Mouse (Mus musculus): ENCODE results near the gene Agap2. TPM values are rescaled to one million over a fixed set of nuclear protein-coding genes. Genes with fewer than 3 reads are reported as not detected.

Agap2 gene
- polyA plus RNA-seq, 1 experiment from 2014 or later: 0.26 TPM

DNA sequence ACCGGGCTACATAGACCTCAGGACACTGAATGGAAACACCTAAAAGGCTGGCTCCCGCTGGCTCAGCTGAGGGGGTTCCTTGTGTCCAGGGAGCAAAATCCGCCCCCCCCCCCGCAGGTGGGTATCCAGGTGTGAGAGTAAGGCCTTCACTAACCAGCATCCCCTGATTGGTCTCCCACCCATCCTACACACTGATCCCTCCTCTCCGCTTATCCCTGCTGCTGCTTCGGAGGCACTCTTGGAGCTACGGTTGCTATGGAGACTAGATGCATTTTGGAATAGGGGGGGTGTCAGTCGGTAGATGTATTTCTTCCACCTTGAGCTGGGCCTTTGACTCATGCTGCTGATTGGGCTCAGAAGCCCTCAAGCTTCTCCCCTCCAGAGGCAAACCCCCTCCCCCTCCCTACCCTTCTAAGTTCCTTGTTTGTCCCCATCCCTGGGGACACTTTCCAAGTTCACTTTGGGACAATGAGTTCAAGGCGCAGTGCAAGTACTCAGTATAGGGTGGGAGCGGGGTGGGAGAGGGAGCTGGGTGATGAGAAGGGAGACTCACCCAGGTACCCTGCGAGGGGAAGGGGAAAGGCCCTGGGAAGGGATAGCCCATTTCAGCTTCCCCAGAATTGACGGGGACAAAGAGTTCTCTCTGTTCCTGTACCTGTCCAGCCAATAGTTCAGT lies 3.1 kb downstream of the Agap2 start:
- peaks cover 79% of the 10 kb centered on the region for H3K27me3 ChIP-seq (replicated peaks; ENCODE audit: control insufficient read depth, insufficient read depth, low read length)
- no peak overlapping the region for H3K27ac ChIP-seq (ENCODE audit: low read depth)
- no peaks in the 10 kb centered on the region for H3K36me3 ChIP-seq (ENCODE audit: control insufficient read depth, insufficient read depth, low read length)
- WGBS: 5% methylated on average over 12 of the region's 12 CpGs
- H3K9me3 ChIP-seq (ENCODE audit: control insufficient read depth, low read length): no peaks in the 10 kb centered on the region
- no peak overlapping the region for H3K9ac ChIP-seq (ENCODE audit: low read length)
- no peak for DNase-seq (ENCODE audit: low spot score)
- peak overlapping the region; percentile 42; the same call in 1 of the 2 replicates for H3K4me3 ChIP-seq (ENCODE audit: low read depth, low read length)
- H3K4me2 ChIP-seq (ENCODE audit: low read length): peak overlapping the region; percentile 92
- no peak for ATAC-seq (replicated peaks; ENCODE audit: low FRiP score, low TSS enrichment, low read depth)
- peaks cover 27% of the 10 kb centered on the region for H3K4me1 ChIP-seq (replicated peaks; ENCODE audit: control insufficient read depth, insufficient read depth, low read length)

- Histone ChIP-seq H3K36me3 (ENCODE audit: control insufficient read depth, insufficient read depth, low read length) (no peaks in the 10 kb centered on the region), H3K27ac (ENCODE audit: low read depth) (no peak overlapping the region), H3K4me2 (ENCODE audit: low read length) (peak overlapping the region; percentile 92), H3K4me3 (ENCODE audit: low read depth, low read length) (peak overlapping the region; percentile 42), H3K27me3 (replicated peaks; ENCODE audit: control insufficient read depth, insufficient read depth, low read length) (peaks cover 87% of the 10 kb centered on the region), H3K4me1 (replicated peaks; ENCODE audit: control insufficient read depth, insufficient read depth, low read length) (peaks cover 27% of the 10 kb centered on the region), H3K9me3 (ENCODE audit: control insufficient read depth, low read length) (no peaks in the 10 kb centered on the region), H3K9ac (ENCODE audit: low read length) (peak overlapping the region; percentile 33)
- DNase-seq (ENCODE audit: low spot score) (peak; percentile 80), ATAC-seq (replicated peaks; ENCODE audit: low FRiP score, low TSS enrichment, low read depth) (peak; percentile 36; the same call in 1 of the 2 replicates)
- WGBS: under 1% methylated on average over 42 of the region's 49 CpGs
These were observed 3.8 kb downstream of the Agap2 start for GRCm38 (mm10) chr10:127078677-127079575.

GRCm38 (mm10) chr10:127079665-127080391 lies 4.7 kb downstream of the Agap2 start:
- peaks cover 89% of the 10 kb centered on the region for H3K27me3 ChIP-seq (replicated peaks; ENCODE audit: control insufficient read depth, insufficient read depth, low read length)
- H3K9me3 ChIP-seq (ENCODE audit: control insufficient read depth, low read length): no peaks in the 10 kb centered on the region
- H3K36me3 ChIP-seq (ENCODE audit: control insufficient read depth, insufficient read depth, low read length): no peaks in the 10 kb centered on the region
- H3K4me1 ChIP-seq (replicated peaks; ENCODE audit: control insufficient read depth, insufficient read depth, low read length): peaks cover 27% of the 10 kb centered on the region
- H3K4me2 ChIP-seq (ENCODE audit: low read length): peak overlapping the region; percentile 92
- 3% methylated on average over 63 of the region's 70 CpGs for WGBS
- peak; percentile 68 for DNase-seq (ENCODE audit: low spot score)
- ATAC-seq (replicated peaks; ENCODE audit: low FRiP score, low TSS enrichment, low read depth): no peak; the same call in 1 of the 2 replicates
- no peak overlapping the region for H3K27ac ChIP-seq (ENCODE audit: low read depth)
- peak overlapping the region; percentile 33 for H3K9ac ChIP-seq (ENCODE audit: low read length)
- H3K4me3 ChIP-seq (ENCODE audit: low read depth, low read length): peak overlapping the region; percentile 42

DNA sequence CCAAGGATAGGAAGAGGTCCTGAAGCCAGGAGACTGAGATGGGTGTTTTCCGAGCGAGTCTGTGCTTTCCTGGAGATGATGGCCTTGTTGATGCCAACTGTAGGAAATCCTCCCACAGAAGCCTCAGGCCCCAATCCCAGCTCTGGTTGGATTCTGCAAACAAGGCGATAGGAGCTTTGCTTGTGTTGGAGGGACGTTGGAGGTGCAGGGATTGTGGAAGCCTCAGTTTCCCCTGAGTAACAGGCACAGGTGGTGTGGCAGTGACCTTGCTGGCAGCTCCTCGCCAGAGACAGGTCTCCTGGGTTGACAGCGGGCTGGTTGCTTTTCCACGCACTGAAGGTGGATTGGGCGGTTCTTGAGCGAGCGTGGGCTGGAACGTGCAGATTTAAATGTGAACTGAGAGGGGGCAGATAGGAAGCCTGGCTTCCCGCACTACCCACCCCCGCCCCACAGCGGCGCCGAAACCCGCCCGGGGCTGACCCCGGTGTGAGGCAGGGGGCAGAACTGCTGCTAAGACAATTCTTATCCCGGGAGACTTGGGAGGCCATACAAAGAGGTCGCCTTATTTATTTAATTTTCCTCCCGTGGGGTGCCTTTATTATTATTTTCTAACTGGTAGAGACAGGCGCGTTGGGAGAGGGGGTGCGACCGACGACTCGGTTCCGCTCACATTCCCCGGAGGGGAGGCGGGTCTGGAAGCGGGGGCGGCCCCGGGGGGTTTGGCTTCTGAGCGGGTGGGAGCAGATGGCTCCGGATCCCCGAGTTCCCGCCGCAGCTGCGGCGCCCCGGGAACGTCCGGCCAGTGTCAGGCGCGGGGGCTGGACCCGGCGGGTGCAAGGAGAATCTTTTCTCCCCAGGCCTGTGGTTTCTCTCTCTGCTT lies 6.1 kb downstream of the Agap2 start:
- ATAC-seq (replicated peaks; ENCODE audit: low FRiP score, low TSS enrichment, low read depth): no peak
- WGBS: 3% methylated on average over 48 of the region's 48 CpGs
- Histone ChIP-seq H3K4me1 (replicated peaks; ENCODE audit: control insufficient read depth, insufficient read depth, low read length) (peaks cover 27% of the 10 kb centered on the region), H3K9ac (ENCODE audit: low read length) (peak overlapping the region; percentile 14; the same call in 1 of the 2 replicates), H3K27me3 (replicated peaks; ENCODE audit: control insufficient read depth, insufficient read depth, low read length) (peaks cover 80% of the 10 kb centered on the region), H3K36me3 (ENCODE audit: control insufficient read depth, insufficient read depth, low read length) (no peaks in the 10 kb centered on the region), H3K9me3 (ENCODE audit: control insufficient read depth, low read length) (no peaks in the 10 kb centered on the region), H3K4me2 (ENCODE audit: low read length) (peak overlapping the region; percentile 50), H3K27ac (ENCODE audit: low read depth) (no peak overlapping the region), H3K4me3 (ENCODE audit: low read depth, low read length) (peak overlapping the region; percentile 17)
- no peak for DNase-seq (ENCODE audit: low spot score)

DNA sequence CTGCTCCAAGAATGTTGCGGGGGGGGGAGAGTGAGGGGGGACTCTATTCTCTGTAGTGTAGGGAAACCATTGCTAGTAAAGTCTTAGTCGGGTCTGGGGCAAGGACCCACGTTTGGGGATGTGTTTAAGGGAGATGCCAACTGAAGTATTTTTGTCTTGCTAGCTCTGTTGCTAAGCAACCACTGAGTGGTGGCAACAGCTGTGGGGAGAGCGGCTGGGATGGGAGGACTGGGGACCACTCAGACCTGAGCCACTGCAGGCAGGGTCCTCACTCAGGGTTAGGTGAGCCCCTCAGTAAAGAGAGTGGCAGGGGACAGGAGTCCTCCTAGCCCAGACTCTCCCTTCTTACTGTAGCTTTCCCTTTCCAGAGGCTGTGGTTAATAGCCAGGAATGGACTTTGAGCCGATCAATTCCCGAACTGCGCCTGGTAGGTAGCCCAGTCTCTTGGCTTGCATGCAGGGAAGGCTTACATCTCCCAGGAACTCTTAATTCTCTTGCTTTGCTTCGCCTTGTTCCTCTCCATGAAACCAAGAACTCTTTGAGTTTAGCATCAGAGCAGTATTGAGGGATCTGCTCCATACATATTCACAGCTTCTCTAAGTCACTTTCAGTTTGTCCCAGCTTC lies 7.0 kb downstream of the Agap2 start:
- ATAC-seq (replicated peaks; ENCODE audit: low FRiP score, low TSS enrichment, low read depth): no peak
- H3K27me3 ChIP-seq (replicated peaks; ENCODE audit: control insufficient read depth, insufficient read depth, low read length): peaks cover 77% of the 10 kb centered on the region
- peak overlapping the region; percentile 50; the same call in 1 of the 2 replicates for H3K4me2 ChIP-seq (ENCODE audit: low read length)
- H3K9ac ChIP-seq (ENCODE audit: low read length): no peak overlapping the region
- no peaks in the 10 kb centered on the region for H3K36me3 ChIP-seq (ENCODE audit: control insufficient read depth, insufficient read depth, low read length)
- H3K4me3 ChIP-seq (ENCODE audit: low read depth, low read length): peak overlapping the region; percentile 17
- no peaks in the 10 kb centered on the region for H3K9me3 ChIP-seq (ENCODE audit: control insufficient read depth, low read length)
- 26% methylated on average over 8 of the region's 8 CpGs for WGBS
- DNase-seq (ENCODE audit: low spot score): no peak
- H3K4me1 ChIP-seq (replicated peaks; ENCODE audit: control insufficient read depth, insufficient read depth, low read length): peaks cover 27% of the 10 kb centered on the region
- no peak overlapping the region for H3K27ac ChIP-seq (ENCODE audit: low read depth)

DNA sequence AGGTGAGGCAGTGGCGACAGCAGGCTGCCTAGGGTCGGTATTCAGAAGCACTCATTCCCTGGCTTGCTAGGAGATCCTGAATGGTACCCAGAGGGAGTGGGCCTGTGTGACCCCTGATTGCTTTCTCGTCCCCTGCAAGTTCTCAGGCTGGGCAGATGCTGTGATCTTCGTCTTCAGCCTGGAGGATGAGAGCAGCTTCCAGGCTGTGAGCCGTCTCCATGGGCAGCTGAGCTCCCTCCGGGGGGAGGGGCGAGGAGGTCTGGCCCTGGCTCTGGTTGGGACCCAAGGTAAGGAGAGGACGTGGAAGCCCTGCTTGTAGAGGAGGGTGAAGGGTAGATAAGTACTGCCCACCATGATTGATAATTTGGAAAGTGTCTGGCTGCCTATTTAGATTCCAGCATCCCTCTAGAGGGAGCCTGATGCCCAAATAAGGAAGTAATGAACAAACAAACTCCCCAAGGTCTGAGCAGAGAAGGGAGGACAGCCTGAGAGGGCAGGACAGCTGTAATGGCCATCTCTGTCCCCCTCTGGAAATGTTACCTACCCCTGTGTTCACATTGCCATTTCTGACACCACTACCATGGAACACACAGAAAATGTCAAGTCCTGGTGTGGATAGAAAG lies 8.3 kb downstream of the Agap2 start:
- H3K4me3 ChIP-seq (ENCODE audit: low read depth, low read length): no peak overlapping the region
- no peak overlapping the region for H3K27ac ChIP-seq (ENCODE audit: low read depth)
- no peaks in the 10 kb centered on the region for H3K9me3 ChIP-seq (ENCODE audit: control insufficient read depth, low read length)
- peaks cover 24% of the 10 kb centered on the region for H3K4me1 ChIP-seq (replicated peaks; ENCODE audit: control insufficient read depth, insufficient read depth, low read length)
- peaks cover 74% of the 10 kb centered on the region for H3K27me3 ChIP-seq (replicated peaks; ENCODE audit: control insufficient read depth, insufficient read depth, low read length)
- DNase-seq (ENCODE audit: low spot score): no peak
- no peak overlapping the region for H3K9ac ChIP-seq (ENCODE audit: low read length)
- no peak for ATAC-seq (replicated peaks; ENCODE audit: low FRiP score, low TSS enrichment, low read depth)
- no peak overlapping the region for H3K4me2 ChIP-seq (ENCODE audit: low read length)
- H3K36me3 ChIP-seq (ENCODE audit: control insufficient read depth, insufficient read depth, low read length): no peaks in the 10 kb centered on the region
- 27% methylated on average over 8 of the region's 8 CpGs for WGBS

GRCm38 (mm10) chr10:127083915-127084306 lies 8.8 kb downstream of the Agap2 start:
- Histone ChIP-seq H3K27me3 (replicated peaks; ENCODE audit: control insufficient read depth, insufficient read depth, low read length) (peaks cover 70% of the 10 kb centered on the region), H3K9ac (ENCODE audit: low read length) (no peak overlapping the region), H3K4me2 (ENCODE audit: low read length) (no peak overlapping the region), H3K27ac (ENCODE audit: low read depth) (no peak overlapping the region), H3K9me3 (ENCODE audit: control insufficient read depth, low read length) (no peaks in the 10 kb centered on the region), H3K36me3 (ENCODE audit: control insufficient read depth, insufficient read depth, low read length) (no peaks in the 10 kb centered on the region), H3K4me1 (replicated peaks; ENCODE audit: control insufficient read depth, insufficient read depth, low read length) (peaks cover 24% of the 10 kb centered on the region), H3K4me3 (ENCODE audit: low read depth, low read length) (no peak overlapping the region)
- DNase-seq (ENCODE audit: low spot score) (no peak), ATAC-seq (replicated peaks; ENCODE audit: low FRiP score, low TSS enrichment, low read depth) (no peak)
- WGBS: 35% methylated on average over 5 of the region's 5 CpGs

Data from intestine, embryonic 14.5 days (tissue).